Mouse (Mus musculus) stomach, embryonic 14.5 days (tissue): ENCODE measurements around the gene Ppp1r14a. TPM values are rescaled to one million over a fixed set of nuclear protein-coding genes. Genes with fewer than 3 reads are reported as not detected.

Experiments used
- ATAC-seq: fragments of 200-750 bp; cut with Nextera tagmentation; 2 replicates; pipeline ENCODE4 v1.8.0; 2017; ENCODE audit warnings: low read depth, moderate TSS enrichment; ENCODE audit not compliant: insufficient number of reproducible peaks, insufficient read depth, low FRiP score
- H3K27ac ChIP-seq: fragments of 300-500 bp; sonication (generic); 2 replicates; pipeline ENCODE4 v1.5.1; 2014; ENCODE audit warnings: mild to moderate bottlenecking, low read length, moderate library complexity, mixed read lengths
- H3K27me3 ChIP-seq: fragments of 300-500 bp; sonication (generic); 2 replicates; pipeline ENCODE4 v1.6.1; 2014; ENCODE audit warnings: low read length, control low read depth, mixed read lengths; ENCODE audit not compliant: control insufficient read depth, insufficient read depth
- H3K36me3 ChIP-seq: fragments of 300-500 bp; sonication (generic); 2 replicates; pipeline ENCODE4 v1.6.1; 2014; ENCODE audit warnings: mild to moderate bottlenecking, control low read depth, low read length, moderate library complexity, mixed read lengths; ENCODE audit not compliant: control insufficient read depth, insufficient read depth
- H3K4me1 ChIP-seq: fragments of 300-500 bp; sonication (generic); 2 replicates; pipeline ENCODE4 v1.6.1; 2014; ENCODE audit warnings: low read length, control low read depth, mixed read lengths; ENCODE audit not compliant: control insufficient read depth, insufficient read depth
- H3K4me2 ChIP-seq: fragments of 300-500 bp; sonication (generic); replicated peaks from 2 replicates; pipeline ENCODE4 v1.6.1; 2014; ENCODE audit warnings: low read depth, low read length, control low read depth
- H3K4me3 ChIP-seq: fragments of 300-500 bp; sonication (generic); 2 replicates; pipeline ENCODE4 v1.5.1; 2014; ENCODE audit warnings: low read depth, low read length, control low read depth
- H3K9ac ChIP-seq: fragments of 300-500 bp; sonication (generic); replicated peaks from 2 replicates; pipeline ENCODE4 v1.6.1; 2014; ENCODE audit warnings: low read depth, mild to moderate bottlenecking, control low read depth, low read length, moderate library complexity, mixed read lengths
- H3K9me3 ChIP-seq: fragments of 300-500 bp; sonication (generic); 2 replicates; pipeline ENCODE4 v1.6.1; 2016; ENCODE audit warnings: low read depth, low read length, control low read depth; ENCODE audit not compliant: control insufficient read depth
- WGBS: fragments of 180-500 bp; shearing (Covaris S2); extraction: QIAGEN DNeasy Blood & Tissue Kit; methylation state at CpG from one replicate; pipeline ENCODE4 v1.1.7; 2014; 5-methylcytosine and 5-hydroxymethylcytosine counted together
- polyA plus RNA-seq: library from polyadenylated mRNA; unstranded; fragments of >200 nt; fragmentation: Nextera tagmentation; extraction: Ambion mirVana; gene quantifications from 2 replicates; pipeline ENCODE4 v1.2.1, GENCODE M21; 2014

Gene Ppp1r14a
- polyA plus RNA-seq, 1 experiment from 2014 or later: 47.4 TPM

- ATAC-seq: peak; percentile 1; the same call in 1 of the 2 replicates
- Histone ChIP-seq H3K9me3 (no peaks in the 10 kb centered on the region), H3K27ac (peak overlapping the region; percentile 86; the same call in 1 of the 2 replicates), H3K36me3 (no peaks in the 10 kb centered on the region), H3K27me3 (0 out of 2 replicates have a peak, but pooled peaks cover 6% of the 10 kb centered on the region), H3K4me1 (peaks cover 9% of the 10 kb centered on the region; the same call in 1 of the 2 replicates), H3K4me3 (peak overlapping the region; percentile 48), H3K9ac (peak overlapping the region; percentile 57; the same call in 1 of the 2 replicates), H3K4me2 (peak overlapping the region; percentile 74)
- 7% methylated on average over 21 of the region's 21 CpGs for WGBS
These were observed 7.0 kb upstream of the Ppp1r14a start for GRCm38 (mm10) chr7:29282074-29282554.

- Histone ChIP-seq H3K4me2 (no peak overlapping the region), H3K27ac (no peak overlapping the region), H3K4me3 (no peak overlapping the region), H3K9me3 (no peaks in the 10 kb centered on the region), H3K9ac (no peak overlapping the region), H3K4me1 (peaks cover 9% of the 10 kb centered on the region; the same call in 1 of the 2 replicates), H3K36me3 (no peaks in the 10 kb centered on the region), H3K27me3 (0 out of 2 replicates have a peak, but pooled peaks cover 6% of the 10 kb centered on the region)
- ATAC-seq: no peak
- WGBS: 85% methylated on average over 4 of the region's 4 CpGs
These were observed 5.2 kb upstream of the Ppp1r14a start for GRCm38 (mm10) chr7:29283876-29284275.

- 0 out of 2 replicates have a peak, but pooled peaks cover 6% of the 10 kb centered on the region for H3K27me3 ChIP-seq
- H3K4me1 ChIP-seq: peaks cover 9% of the 10 kb centered on the region; the same call in 1 of the 2 replicates
- no peaks in the 10 kb centered on the region for H3K9me3 ChIP-seq
- no peaks in the 10 kb centered on the region for H3K36me3 ChIP-seq
- no peak overlapping the region for H3K27ac ChIP-seq
- H3K4me2 ChIP-seq: no peak overlapping the region
- H3K9ac ChIP-seq: no peak overlapping the region
- WGBS: 83% methylated on average over 6 of the region's 6 CpGs
- H3K4me3 ChIP-seq: no peak overlapping the region
- no peak for ATAC-seq
These were observed 4.6 kb upstream of the Ppp1r14a start for GRCm38 (mm10) chr7:29284523-29284922.

- Histone ChIP-seq H3K36me3 (no peaks in the 10 kb centered on the region), H3K27ac (no peak overlapping the region), H3K9me3 (no peaks in the 10 kb centered on the region), H3K27me3 (0 out of 2 replicates have a peak, but pooled peaks cover 3% of the 10 kb centered on the region), H3K4me1 (peaks cover 25% of the 10 kb centered on the region), H3K9ac (no peak overlapping the region), H3K4me2 (no peak overlapping the region), H3K4me3 (no peak overlapping the region)
- no peak for ATAC-seq
- 89% methylated on average over 7 of the region's 7 CpGs for WGBS
These were observed 1.6 kb upstream of the Ppp1r14a start for GRCm38 (mm10) chr7:29287481-29287880.

- Histone ChIP-seq H3K4me3 (no peak overlapping the region), H3K9ac (no peak overlapping the region), H3K27ac (no peak overlapping the region), H3K36me3 (no peaks in the 10 kb centered on the region), H3K9me3 (no peaks in the 10 kb centered on the region), H3K4me2 (no peak overlapping the region), H3K4me1 (peaks cover 29% of the 10 kb centered on the region), H3K27me3 (no peaks in the 10 kb centered on the region)
- peak; percentile 43; the same call in 1 of the 2 replicates for ATAC-seq
- WGBS: 75% methylated on average over 2 of the region's 2 CpGs
These were observed 1.0 kb upstream of the Ppp1r14a start for GRCm38 (mm10) chr7:29288079-29288478.

GRCm38 (mm10) chr7:29289856-29290255, 748 bp downstream of the Ppp1r14a start:
- no peaks in the 10 kb centered on the region for H3K36me3 ChIP-seq
- 0 out of 2 replicates have a peak overlapping the region, but pooled peaks have one; percentile 61 for H3K9ac ChIP-seq
- ATAC-seq: no peak; the same call in 1 of the 2 replicates
- WGBS: 47% methylated on average over 6 of the region's 6 CpGs
- peak overlapping the region; percentile 90 for H3K27ac ChIP-seq
- H3K4me1 ChIP-seq: peaks cover 36% of the 10 kb centered on the region
- H3K4me3 ChIP-seq: peak overlapping the region; percentile 56
- peak overlapping the region; percentile 82 for H3K4me2 ChIP-seq
- H3K27me3 ChIP-seq: no peaks in the 10 kb centered on the region
- H3K9me3 ChIP-seq: no peaks in the 10 kb centered on the region

- 30% methylated on average over 11 of the region's 11 CpGs for WGBS
- Histone ChIP-seq H3K36me3 (no peaks in the 10 kb centered on the region), H3K27ac (peak overlapping the region; percentile 90), H3K4me3 (peak overlapping the region; percentile 56), H3K4me1 (peaks cover 36% of the 10 kb centered on the region), H3K9ac (peak overlapping the region; percentile 21; the same call in 1 of the 2 replicates), H3K9me3 (no peaks in the 10 kb centered on the region), H3K4me2 (peak overlapping the region; percentile 82), H3K27me3 (no peaks in the 10 kb centered on the region)
- ATAC-seq: no peak
These were observed 1.8 kb downstream of the Ppp1r14a start for GRCm38 (mm10) chr7:29290691-29291485.

GRCm38 (mm10) chr7:29291616-29292457, 2.7 kb downstream of the Ppp1r14a start:
- no peaks in the 10 kb centered on the region for H3K36me3 ChIP-seq
- H3K4me2 ChIP-seq: peak overlapping the region; percentile 82
- H3K4me1 ChIP-seq: peaks cover 36% of the 10 kb centered on the region
- H3K4me3 ChIP-seq: peak overlapping the region; percentile 17
- WGBS: 14% methylated on average over 7 of the region's 7 CpGs
- H3K27me3 ChIP-seq: no peaks in the 10 kb centered on the region
- H3K9ac ChIP-seq: no peak overlapping the region
- H3K27ac ChIP-seq: peak overlapping the region; percentile 90
- peak; percentile 23; the same call in 1 of the 2 replicates for ATAC-seq
- H3K9me3 ChIP-seq: no peaks in the 10 kb centered on the region
